Mouse (Mus musculus): Measurements from ENCODE around the gene Elfn2.

Gene Elfn2

DNA sequence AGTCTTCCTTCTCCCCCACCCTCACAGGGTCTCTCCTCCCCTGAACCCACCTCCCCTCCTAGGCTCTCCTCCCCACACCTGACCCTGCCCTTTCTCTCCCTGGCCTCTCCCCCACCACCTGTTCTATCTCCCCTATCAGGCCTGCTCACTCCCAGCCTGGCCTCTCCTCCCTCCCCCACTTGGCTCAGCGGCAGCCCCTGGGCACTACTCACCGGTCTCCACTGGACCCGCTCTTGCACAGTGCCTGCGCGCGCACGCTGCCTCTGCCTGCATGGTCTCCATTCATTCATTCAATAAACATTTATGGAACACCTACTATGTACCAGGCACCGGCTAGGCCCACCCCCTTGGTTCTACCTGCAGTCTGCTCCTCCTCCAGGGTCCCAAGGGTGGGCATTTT lies 37.3 kb downstream of the Elfn2 start:
- DNase-seq (ENCODE audit: low spot score): no peak

DNA sequence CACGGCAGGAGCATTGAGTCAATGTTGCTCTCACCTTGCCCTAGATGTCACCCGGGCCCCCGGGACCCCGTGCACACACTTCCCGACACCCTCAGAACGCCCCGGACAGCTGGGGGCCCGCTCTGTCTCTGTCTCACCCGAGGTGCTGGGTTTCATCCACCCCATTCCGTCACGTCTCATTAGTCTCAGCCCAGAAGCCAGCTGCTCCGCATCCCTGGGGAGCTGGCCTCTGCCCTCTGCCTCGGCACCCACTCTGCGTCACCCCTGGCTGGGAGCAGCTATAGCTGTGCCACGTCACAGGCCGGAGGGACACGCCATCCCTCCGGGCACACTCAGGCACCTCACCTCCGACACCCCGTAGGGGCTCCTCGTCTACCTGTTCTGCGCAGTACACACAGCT lies 38.3 kb downstream of the Elfn2 start:
- DNase-seq (ENCODE audit: low spot score): no peak

DNA sequence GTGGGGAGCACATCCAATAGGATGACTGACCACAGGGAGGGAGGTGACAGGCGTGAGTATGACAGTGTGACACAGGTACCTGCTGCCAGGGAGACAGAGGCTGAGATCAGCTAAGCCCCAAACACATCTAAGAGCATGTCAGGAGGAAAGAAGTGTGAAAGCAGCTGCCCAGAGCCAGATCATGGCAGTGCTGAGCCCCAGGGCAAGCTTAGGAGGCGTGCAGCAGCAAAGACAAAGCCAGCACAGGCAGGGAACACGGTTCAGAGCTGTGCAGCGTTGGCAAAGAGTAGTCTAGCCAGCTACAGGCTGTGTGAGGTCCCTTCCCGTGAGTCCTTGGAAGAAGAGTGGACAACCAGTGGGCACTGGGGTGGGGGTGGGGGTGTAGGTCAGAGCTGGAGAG lies 40.9 kb downstream of the Elfn2 start:
- no peak for DNase-seq (ENCODE audit: low spot score)

DNA sequence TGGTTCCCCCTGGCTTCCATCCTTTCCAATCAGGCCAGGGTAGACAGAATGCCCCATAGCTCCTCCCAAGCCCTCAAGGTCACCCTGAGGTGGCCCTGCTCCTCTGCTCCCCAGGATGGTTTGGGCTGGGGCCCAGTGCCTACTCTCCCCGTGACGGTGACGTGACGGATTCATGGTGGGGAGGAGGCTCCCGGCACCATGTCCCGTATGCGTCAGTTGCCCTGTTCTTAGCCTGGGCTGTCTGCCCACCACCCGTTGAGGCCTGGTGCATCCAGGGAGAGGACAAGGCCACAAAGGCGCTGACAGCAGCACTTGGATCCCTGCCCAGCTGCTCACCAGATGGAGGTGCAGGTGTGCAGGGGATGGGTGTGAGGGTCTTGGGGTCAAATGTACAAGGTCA lies 41.6 kb downstream of the Elfn2 start:
- no peak for DNase-seq (ENCODE audit: low spot score)

DNA sequence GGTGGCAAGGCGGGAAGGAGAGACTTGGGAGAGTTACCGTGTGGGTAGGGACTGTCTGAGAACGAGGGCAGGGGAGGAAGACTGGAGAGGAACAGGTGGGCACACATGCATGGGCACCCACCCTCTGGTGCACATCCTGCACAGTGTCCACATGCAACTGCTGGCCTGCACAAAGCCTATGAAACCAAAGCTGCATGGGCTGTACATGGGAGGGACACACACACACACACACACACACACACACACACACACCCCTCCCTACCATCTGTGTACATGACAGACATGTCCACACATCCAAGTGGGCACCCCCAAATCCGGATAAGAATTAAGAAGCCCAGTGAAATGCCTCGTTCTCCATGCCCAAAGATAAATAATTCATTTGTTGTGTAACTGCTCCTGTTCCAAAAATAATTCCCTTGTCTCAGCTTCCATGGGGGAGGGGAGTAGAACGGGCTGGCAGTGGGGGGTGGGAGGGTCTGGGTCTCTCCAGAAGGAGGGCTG lies 43.6 kb downstream of the Elfn2 start:
- no peak for DNase-seq (ENCODE audit: low spot score)

DNA sequence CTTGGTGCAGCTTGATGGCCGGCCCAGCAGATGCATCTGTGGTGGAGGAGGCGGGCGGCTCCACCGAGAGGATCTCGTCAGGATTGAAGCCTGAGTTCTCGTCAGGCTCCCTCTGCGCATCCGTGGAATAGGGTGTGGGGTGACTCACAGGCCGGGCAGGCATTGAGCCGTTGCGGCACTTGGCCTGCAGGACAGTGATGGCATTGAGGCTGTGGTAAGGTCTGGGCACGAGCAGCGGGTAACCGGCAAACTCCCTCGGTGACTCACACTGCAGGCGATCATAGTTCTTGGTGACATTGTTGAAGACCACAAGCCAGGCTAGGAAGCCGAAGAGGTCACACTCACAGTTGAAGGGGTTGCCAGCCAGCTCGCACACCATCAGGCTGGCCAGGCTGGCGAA lies 45.1 kb downstream of the Elfn2 start:
- no peak for DNase-seq (ENCODE audit: low spot score)

DNA sequence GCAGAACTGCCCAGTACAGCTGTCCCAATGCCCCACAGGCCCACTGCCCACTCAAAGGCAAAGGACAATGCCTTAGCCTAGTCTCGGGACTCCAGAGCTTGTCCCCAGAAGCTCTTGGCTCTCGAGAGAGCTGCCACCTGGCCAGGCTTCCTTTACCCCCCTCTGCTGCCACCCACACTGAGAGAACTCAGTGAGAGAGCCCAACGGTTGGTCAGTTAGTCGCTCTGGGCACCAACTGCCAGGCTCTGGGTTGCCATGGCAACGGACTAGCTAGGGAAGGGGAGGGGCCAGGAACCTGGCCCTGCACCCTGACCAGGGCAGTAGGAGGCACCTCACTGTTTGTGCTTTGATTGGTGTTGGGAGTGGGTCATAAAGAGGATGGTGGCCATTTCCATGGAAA lies 48.2 kb downstream of the Elfn2 start:
- peak; percentile 63 for DNase-seq (ENCODE audit: low spot score)

DNA sequence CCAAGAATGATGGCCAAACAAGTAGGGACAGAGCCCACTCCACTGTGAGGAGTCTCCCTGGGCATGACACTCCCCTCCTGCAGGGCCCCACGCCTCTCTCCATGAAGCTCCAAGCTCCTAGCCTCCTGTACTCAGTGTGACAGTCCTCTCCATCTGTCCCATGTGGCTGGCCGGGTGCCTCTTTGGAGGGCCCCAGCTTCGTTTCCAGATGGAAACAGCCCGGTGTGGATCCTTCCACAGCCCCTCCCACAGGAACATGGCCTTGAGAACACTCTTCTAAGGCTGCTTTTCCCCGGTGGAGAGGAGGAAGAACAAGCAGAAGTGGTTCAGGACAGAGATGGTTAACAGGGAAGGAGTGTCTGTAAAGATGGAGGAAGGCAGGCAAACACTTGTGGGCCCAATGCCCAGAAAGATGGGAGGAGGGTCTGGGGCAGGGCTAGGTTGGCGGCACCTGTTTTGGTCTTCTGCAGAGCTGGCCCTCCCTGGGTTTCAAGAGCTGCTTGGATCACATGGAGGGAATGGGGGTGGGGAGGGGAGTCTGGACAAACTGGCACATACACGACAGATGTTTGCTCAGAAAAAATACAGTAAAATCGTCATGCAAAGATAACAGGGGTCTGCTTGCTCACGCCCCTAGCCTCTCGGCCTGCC lies 49.2 kb downstream of the Elfn2 start:
- DNase-seq (ENCODE audit: low spot score): no peak

DNA sequence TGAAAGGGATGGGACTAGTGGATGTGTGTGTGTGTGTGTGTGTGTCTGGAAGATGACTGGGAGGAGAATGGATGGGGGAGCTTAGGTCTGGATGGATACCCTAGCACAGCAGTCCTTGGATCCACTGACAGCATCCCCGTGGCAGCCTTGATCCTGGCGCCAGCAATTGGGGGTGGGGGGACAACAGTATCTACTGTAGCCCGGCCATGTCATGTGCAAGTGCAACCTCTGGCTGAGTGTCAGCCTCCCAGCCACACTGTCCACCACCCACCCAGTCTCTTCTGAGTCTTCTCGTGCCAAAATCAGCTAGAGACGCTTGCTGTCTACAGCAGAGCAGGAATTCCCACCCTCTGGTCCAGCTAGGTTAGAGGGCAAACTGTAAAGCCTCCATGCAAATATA lies 54.3 kb downstream of the Elfn2 start:
- no peak for DNase-seq (ENCODE audit: low spot score)

DNA sequence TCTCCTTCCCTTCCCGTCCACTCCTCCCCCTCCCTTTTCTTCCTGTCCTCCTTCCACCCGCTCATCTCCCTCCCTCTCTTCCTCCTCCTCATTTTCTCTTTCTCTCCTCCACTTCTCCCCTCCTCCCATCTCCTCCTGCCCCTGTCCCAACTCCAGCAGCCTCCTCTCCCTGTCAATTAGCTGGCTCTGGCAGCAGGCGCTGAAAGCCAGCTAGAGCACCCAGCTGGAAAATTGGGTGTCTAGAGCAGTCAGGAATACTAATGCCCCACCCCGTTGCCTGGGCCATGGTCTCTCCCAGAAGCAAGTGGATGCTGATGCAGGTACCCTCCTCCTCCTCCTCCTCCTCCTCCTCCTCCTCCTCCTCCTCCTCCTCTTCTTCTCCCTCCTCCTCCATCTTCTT lies 67.4 kb downstream of the Elfn2 start:
- no peak for DNase-seq (ENCODE audit: low spot score)

DNA sequence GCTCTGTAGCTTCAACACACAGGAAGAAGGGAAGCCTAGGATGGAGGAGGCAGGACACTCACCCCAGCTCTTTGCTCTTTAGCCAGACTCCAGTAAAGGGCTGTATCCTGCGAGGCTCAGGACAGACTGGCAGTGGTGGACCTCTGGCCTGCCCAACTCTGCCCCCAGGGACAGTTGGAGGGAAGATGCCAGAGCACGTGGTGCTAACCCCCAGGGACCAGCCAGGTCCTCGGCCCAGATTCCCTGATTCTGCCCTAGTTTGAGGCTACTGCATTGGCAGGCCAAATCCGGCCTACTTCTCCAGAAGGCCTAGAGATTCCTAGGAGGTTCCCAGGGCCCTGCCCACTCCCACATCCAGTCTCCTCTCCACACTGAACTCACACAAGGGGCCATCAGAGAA lies 70.8 kb downstream of the Elfn2 start:
- DNase-seq (ENCODE audit: low spot score): no peak

DNA sequence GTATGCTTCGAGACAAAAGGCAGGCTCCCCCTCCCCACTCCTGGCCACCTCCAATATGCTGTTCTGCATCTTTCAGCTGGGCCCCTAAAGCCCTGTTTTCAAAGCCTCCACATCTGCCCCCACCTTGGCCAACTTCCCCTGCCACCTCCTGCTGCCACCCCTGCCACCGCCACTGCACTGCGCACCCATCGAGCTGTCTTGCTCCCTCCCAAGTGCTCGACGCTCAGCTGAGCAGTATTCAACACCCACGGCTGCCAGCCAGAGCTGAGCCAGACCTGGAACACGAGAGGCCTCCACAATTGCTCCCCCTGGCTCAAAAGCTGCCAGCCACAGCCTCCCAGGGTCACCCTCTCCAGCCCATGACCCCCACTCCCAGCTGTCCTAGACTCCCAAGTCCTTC lies 74.0 kb downstream of the Elfn2 start:
- no peak for DNase-seq (ENCODE audit: low spot score)

DNA sequence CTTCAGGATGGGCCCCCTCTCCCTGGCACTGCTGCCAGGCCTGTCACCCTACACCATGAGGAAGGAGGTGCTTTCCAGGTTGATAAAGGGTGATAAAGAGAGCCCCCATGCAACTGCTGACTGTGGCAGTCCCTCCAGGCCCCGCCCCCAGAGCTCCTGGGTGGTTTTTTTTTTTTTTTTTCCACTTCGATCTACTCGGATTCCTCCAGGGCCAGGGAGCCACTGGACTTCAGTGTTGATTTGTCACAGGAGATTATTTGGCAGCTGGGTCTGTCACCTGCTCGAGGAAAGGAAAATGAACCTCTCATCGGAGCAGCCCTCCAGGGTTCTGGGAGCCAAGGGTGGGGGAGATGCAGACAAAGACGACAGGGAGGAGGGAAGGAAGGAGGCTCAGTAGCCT lies 74.9 kb downstream of the Elfn2 start:
- no peak for DNase-seq (ENCODE audit: low spot score)

DNA sequence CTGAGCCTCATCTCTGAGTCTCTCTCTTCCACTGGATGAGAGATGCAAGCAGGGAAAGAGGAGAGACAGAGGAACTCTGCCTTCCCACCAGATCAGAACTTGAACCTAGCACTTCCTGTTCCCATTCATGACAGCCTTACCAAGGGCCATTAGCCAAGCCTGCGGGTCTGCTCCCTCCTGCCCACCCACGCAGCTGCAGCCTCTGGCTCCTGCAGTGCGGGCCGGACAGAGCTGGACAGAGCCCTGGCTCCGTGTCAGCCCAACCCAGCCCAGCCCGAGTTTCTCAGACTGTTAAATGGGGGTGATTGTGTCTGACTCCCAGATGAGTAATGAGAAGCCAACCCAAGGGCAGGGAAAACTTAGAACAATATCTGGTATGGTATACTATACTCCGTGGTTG lies 83.3 kb downstream of the Elfn2 start:
- peak; percentile 48 for DNase-seq (ENCODE audit: low spot score)

DNA sequence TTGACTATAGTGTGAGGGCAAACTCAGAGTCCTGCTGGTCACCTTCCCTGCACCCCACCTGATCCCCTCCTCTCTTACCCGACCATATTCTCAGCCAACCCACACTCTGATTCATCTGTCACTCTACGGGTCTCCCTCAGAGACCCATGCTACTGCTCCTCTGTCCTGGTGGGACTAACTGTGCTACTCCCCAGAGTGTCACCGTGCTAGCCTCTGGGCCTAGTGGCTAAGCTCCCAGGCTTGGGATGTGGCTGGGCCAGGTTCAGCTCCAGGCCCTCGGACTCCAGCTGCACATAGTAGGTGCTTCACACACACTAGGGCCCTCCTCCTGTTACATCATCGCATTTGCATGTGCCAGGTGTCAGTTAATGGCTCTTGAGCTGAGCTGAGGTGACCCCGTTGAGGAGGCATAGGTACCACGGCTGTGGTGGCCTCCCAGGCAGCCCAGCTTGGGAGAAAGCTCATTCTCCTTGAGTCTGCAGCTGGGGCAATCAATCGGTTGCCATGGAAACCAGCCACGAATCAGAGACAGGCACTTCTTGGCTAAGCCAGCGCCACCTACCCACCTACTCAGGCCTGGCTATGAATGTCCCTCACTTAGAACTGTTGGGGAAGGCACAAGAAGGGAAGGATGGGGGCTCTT lies 84.4 kb downstream of the Elfn2 start:
- DNase-seq (ENCODE audit: low spot score): peak; percentile 73

DNA sequence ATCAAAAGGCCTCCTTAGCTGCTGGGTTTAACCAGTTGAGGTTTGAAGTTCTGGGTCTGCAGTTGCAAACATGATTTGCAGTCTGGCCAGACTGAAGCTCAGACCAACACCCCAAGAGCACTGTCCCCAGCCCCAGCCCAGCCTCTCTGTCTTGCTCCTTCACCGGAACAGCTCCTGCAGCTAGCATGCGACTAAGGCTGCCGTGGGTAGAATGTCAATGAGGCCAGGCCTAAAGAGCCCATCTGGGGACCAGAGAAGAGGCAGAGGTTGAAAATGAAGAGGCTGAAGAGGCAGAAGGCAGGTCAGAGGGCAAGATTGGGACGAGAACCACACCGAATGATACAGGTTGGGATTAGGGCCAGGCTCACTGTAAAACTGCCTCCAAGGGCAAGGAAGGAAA lies 85.2 kb downstream of the Elfn2 start:
- no peak for DNase-seq (ENCODE audit: low spot score)

DNA sequence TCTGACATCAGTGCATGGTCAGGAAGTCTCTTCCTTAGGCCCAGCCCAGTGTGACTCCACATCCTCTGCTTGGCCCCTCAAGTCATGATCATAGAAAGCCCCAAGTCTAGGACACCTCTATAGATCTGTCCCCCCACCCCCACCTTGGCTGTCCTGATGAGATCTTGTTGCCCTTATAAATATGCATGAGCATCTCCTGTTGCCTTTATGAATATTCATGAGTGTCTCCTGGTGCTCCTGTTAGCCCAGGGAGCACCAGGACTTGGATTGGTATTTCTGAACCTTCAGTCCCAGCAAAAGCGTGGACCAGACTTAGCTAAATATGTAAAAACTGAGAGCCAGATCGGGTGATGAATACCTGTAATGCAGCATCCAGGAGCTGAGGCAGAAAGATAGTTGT lies 86.2 kb downstream of the Elfn2 start:
- DNase-seq (ENCODE audit: low spot score): no peak

DNA sequence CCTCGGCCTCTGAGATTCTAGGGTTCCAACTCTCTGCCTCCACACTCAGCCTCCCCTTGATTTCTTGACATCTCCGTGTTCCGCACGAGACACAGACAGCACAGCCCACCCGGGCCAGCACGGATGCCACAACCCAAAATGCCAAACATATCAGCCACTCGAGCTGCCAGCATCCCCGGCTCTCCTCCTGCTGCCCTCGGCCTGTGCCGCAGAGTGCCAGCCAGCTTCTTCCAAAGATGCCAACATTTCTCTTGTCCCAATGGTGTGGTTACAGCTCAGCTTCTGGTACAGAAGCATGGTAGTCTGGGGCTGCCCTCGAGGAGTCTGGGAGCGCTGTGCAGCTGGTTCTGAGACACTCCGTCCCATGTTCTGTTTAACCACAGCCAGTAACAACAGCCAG lies 92.3 kb downstream of the Elfn2 start:
- DNase-seq (ENCODE audit: low spot score): no peak

DNA sequence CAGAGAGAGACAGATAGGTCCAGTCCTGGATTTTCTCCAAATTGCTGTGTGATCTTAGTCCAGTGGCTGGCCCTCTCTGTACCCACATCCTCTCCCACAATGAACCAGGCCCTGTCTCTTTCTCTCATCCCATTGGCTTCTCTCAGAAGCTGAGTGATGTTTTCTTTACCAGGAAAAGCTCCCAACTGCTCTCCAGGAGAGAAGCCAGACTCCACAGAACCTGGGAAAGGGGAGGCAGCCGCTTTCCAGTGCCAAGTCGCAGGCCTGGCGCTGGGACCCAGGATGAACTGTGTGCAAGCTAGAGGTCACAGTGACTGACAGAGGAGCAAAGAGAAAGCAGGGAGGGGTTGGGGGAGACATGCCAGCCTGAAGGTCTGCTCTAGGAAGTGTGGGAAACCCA lies 93.6 kb downstream of the Elfn2 start:
- DNase-seq (ENCODE audit: low spot score): no peak

DNA sequence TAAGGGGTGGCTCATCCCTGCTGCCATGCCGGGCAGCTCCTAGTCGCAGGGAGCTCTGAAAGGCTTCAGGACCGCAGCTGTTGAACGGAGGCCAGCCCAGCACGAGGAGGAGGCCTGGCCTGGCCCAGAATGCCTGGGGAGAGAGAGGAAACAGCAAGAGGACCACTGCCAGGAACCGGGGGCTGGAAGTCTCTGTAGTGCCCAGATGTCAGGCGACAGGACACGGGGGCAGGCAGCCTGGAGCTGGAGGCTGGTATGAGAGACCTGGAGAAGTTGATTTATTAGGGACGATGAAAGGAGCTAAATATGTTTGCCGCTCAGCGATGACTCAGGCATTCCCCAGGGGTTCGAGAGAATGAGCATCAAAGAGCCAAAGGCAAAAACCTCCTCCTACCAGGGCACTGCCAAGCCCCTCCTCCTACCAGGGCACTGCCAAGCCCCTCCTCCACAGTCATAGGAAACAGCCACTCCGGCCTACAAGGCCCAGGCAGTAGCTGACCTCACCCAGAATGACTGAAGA lies 94.1 kb downstream of the Elfn2 start:
- peak; percentile 67 for DNase-seq (ENCODE audit: low spot score)

DNA sequence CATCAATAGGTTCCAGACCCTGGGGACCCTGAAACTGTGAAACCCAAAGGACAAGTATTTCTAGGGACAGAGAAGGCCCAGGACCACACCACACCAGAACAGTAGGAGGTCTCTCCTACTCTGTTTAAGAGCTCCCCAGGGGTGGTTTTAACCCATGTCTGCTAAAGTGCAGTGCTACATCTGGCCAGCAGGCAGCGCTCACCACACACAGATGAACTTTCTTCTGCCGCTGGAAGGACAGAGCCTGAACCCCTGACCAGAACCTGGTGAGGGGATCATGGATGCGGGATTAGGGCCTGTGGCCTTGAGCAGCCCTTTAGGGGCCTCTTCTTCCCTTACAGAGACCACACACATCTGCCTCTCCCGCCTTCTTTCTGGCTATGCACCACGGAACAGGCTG lies 95.1 kb downstream of the Elfn2 start:
- peak; percentile 87 for DNase-seq (ENCODE audit: low spot score)

Measured in layer of hippocampus, adult 11-12 months (tissue).